Mouse (Mus musculus) ZHBTc4 (cell line): ENCODE results near the gene Metap2.
A peak's percentile ranks its signal among the peaks of the same experiment; 100 is the strongest.

Experiments
- DNase-seq: peaks from one replicate; pipeline ENCODE4 v3.0.0-alpha.2; 2011; ENCODE audit warnings: low read depth, low spot score

Gene Metap2

GRCm38 (mm10) chr10:93897043-93897646 lies at the start of gene Metap2:
Gene Metap2 (minus strand): TSS chr10:93897093.
- peak; percentile 23 for DNase-seq

DNA sequence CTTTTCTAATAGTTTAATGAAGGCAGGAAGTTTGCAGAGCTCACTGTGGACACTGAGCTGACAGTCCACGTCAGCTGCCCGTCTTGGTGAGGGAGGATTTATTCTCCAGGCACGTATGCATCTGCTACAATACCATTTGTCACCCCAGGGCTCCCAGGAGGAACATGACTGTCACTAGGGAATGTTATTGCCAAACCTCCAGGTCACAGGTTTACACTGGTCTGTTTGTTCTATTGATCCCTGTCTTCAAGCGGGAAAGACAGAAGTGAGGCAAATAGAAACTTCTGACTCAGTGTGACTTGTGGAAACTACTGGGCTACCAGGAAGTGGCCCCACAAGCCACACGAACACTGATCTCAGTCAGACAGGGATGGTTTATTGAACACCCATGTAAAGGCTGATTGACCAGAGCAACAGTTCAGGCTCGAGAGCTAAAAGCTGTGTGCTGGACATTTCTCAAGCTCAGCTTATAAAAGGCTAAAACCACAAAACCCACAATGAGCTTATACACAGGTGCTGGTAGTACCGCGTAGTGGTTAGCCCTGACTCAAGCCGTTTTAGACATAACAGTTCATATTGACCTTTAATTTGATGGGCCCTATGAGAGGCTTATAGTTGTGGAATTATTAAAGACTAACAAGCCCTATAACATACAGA lies 49.1 kb upstream of the Metap2 start:
- no peak for DNase-seq

- peak; percentile 7 for DNase-seq
These were observed 48.5 kb upstream of the Metap2 start for GRCm38 (mm10) chr10:93945364-93945763.

- DNase-seq: no peak
These were observed 47.3 kb upstream of the Metap2 start for GRCm38 (mm10) chr10:93944241-93944640.

GRCm38 (mm10) chr10:93940279-93940678 lies 43.4 kb upstream of the Metap2 start:
- no peak for DNase-seq

DNA sequence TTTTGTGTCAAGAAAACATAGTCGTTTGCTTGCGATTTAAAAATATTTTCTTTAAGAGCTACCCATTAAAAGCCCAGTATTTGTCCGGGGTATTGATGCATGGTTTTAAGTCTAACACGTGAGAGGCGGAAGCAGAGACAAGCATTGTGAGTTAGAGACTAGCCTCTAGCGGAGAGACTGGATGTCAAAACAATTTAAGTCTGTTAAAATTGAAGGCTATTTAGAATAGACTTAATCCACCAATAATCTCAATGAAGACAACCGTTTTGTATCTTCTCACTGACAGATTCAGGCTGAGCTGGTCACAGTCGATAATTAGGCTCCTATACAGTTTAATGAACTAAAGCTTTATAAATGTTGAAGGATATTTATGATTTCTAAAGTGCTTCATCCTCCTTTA lies 42.8 kb upstream of the Metap2 start:
- DNase-seq: no peak

DNA sequence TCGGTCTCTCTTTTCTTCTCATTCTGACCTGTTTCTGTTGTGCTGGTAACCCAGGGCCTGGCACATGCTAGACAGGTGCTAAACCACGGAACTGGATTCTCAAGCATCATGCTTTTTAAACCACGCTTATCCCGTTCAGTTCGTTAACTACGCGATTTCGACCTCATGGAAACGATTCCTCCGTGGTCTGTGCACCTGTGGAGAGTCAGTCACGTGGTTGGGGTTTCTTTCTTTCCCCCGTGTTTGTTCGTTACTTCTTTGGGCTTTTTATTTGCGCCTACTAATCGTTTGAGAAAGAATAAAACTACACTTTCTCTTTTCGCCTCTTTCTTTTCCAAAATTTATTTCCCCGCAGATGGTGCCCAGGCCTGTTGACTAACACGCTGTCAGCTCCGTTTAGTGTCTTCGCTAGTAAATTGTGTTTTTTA lies 42.0 kb upstream of the Metap2 start:
- DNase-seq: no peak

- no peak for DNase-seq
These were observed 37.1 kb upstream of the Metap2 start for GRCm38 (mm10) chr10:93933980-93934379.

DNA sequence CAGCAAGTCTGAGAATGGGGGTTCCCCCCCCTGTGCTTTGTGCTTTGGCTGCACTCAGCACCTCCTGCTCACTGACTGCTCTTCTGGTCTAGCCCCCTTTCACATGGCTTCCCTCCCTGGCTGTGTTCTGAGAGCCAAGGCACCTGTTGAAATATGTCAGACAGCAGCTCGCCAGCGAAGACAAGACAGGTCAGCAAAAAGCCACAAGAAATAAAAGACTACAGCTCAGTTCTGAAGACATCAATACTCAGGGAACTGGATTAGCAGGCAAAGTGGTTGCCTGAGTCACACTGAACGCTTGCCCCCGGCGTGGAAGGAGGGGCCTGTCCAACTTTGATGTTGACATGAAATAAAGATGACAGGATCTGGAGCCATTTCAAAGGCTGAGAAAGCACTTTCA lies 36.0 kb upstream of the Metap2 start:
- no peak for DNase-seq

DNA sequence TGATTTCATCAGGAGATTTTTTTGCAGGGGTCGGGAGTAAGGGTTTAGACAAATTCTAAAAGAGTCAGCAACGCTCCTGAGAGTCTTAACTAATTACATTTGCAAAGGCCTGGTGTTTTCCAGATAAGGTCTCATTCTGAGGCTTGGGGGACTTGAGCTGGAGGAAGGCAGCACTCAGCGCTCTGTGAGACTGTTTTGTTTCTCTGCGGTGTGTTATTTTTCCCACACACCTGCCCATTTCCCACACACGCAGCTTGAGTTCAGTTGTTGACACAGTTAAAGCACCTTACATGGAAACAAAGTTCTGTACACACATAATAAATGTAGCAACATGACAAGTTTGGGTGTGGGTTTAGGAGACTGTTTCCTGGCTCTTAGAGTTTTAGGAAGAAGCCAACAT lies 35.1 kb upstream of the Metap2 start:
- DNase-seq: no peak

DNA sequence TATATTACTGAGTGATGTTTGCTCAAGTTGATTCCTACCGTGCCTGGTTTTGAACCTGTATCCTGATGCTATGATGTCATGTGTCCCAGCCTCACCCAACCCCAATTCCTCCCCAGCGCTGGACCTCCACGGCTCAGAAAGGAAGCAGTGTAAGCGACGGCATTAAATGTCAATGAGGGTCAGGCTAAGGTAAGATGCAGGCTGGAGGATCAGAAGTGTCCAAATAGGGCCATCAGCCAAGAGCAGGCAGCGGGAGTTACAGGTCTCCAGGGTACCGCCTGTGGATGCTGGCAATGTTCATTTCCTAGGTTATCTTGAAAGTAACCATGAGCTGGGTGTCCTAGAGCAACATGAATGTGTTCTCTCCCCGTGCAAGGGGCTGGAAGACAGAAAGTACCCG lies 34.5 kb upstream of the Metap2 start:
- no peak for DNase-seq

DNA sequence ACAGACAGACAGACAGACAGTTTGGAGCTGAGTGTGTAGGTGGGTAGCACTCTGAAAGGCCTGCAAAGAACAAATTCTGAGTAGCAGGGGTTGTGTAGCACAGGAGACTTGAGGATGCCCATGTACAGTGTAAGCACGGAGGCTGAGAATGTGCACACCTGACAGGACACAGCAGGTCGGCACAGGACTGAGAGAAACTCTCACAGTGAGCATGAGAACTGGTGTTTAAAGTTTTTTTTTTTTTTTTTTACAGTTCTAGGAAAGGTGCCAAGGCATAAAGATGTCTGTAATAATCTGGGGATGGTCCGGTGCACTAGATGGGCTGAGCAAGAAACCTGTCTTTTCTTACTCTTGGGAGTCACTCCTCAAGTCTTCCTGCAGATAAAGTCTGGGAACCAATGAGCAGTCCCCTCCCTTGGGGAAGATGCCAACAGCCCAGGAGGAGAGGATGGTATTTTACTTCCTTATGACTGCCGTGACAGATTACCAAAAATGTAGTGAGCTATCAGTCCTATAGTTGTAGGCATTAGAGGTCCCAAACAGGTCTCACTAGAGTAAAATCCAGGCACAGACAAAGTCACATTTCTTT lies 33.4 kb upstream of the Metap2 start:
- DNase-seq: no peak

GRCm38 (mm10) chr10:93924666-93925065 lies 27.8 kb upstream of the Metap2 start:
- DNase-seq: no peak

- DNase-seq: no peak
These were observed 24.3 kb upstream of the Metap2 start for GRCm38 (mm10) chr10:93921160-93921559.

DNA sequence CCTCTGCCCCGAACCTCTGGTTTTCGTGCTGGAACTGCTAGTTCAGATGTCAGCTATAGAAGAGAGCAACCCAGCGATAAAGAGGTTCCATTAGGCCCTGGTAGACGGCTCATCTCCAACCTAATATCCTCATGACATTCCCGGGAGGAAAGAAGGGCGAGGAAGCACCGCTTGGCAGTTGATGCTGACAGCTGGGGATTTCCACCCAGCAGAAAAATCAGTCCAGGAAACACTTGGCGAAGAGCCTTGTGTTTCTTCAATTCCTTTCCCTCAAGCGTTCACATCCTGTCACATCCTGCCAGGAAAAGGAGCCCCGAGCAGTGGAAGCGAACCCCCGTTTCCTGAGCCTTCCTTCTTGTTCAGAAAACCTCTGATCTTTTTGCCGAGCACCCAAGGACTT lies 22.3 kb upstream of the Metap2 start:
- DNase-seq: no peak

DNA sequence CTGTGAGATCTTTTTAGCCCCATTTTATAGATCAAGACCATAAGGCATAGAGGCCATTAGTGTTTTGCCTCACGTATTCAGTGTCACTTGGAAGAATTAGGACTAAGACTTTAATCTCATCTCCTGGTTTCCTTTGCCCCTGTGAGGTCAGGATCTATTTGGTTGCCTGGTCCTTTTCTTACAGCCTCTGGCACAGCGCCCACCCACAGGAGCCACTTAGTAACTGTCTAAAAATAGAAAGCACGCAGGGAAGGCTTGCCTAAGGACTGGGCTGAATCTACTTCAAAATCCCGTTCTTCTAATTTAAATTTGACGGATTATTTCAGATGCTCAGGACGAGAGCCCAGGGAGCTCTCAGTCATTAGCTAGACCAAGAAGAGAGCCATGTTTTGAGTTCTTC lies 21.8 kb upstream of the Metap2 start:
- no peak for DNase-seq

GRCm38 (mm10) chr10:93918087-93918486 lies 21.2 kb upstream of the Metap2 start:
- no peak for DNase-seq

- DNase-seq: peak; percentile 44
These were observed 19.9 kb upstream of the Metap2 start for GRCm38 (mm10) chr10:93916778-93917177.

GRCm38 (mm10) chr10:93915531-93916275 lies 18.8 kb upstream of the Metap2 start:
- no peak for DNase-seq

- no peak for DNase-seq
These were observed 16.6 kb upstream of the Metap2 start for GRCm38 (mm10) chr10:93913525-93913924.

DNA sequence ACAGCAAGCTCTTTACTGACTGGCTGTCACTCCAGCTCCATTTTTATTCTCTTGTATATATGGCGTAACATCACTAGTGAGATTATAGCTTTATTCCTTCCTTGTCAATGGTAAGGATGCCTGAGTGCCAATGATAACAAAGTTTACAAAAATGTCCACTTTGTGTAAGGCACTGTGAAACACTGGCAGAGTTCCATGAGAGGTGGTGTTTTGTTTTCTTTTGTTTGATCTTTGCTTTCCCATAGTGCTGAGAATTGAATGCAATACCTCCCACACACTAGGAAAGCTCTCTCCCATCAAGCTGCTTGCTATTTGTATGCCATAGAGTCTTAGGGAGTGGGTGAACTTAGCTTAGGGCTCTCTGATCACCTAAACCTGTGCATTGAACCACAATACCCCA lies 16.0 kb upstream of the Metap2 start:
- DNase-seq: no peak

DNA sequence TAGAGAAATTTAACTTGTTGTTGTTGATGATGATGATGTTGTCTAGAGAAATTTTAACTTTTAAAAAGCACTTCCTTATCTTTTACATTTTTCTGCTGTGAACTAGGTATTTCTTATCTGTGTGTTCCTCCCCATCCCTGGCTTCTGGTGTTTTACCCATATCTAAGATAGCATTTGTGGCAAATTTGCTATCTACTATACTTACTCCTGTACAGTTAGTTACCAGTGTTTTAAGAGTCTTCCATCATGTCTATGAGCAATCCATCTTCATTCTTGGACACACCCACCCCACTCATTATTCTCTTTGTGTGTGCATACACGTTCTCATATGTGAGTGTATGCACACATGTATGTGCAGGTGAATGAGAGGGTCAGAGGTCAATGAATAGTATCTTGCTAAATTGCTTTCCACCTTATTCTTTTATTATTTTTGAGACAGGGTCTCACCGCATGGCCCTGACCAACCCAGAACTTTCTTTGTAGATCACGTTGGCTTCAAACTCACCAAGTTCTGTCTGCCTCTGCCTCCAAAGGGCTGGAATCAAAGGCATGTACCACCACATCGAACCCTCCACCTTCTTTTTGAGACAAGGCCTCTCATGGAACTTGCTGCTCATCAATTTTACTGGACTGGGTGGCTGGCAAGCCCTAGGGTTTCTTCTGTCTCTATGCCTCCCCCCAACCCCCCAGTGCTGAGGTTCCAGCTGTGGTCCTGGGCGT lies 15.4 kb upstream of the Metap2 start:
- no peak for DNase-seq
